Mouse (Mus musculus) kidney, adult 2 months (tissue): ENCODE data around the gene Wdr24. TPM values are rescaled to one million over a fixed set of nuclear protein-coding genes. Genes with fewer than 3 reads are reported as not detected.

Source experiments
- DNase-seq: peaks from one replicate; pipeline ENCODE4 v3.0.0; 2021
- H3K27ac ChIP-seq: fragments of 200-500 bp; 2 replicates; pipeline ENCODE4 v1.5.1; 2012; ENCODE audit warnings: low read depth, low read length, control low read depth, inconsistent platforms; ENCODE audit not compliant: insufficient read depth
- H3K27me3 ChIP-seq: fragments of 200-500 bp; replicated peaks from 2 replicates; pipeline ENCODE4 v1.6.1; 2012; ENCODE audit warnings: mild to moderate bottlenecking, moderate library complexity, low read length, inconsistent platforms; ENCODE audit not compliant: control insufficient read depth, insufficient read depth
- H3K36me3 ChIP-seq: fragments of 200-500 bp; 2 replicates; pipeline ENCODE4 v1.6.1; 2012; ENCODE audit warnings: mild to moderate bottlenecking, moderate library complexity, low read length, inconsistent platforms; ENCODE audit not compliant: control insufficient read depth, insufficient read depth
- H3K4me1 ChIP-seq: fragments of 200-500 bp; 2 replicates; pipeline ENCODE4 v1.6.1; 2011; ENCODE audit warnings: low read length; ENCODE audit not compliant: control insufficient read depth, insufficient read depth
- H3K4me3 ChIP-seq: fragments of 200-500 bp; 2 replicates; pipeline ENCODE4 v1.5.1; 2011; ENCODE audit warnings: mild to moderate bottlenecking, low read depth, low read length, control low read depth; ENCODE audit not compliant: insufficient read depth
- CTCF ChIP-seq: fragments of 200-500 bp; conservative IDR thresholded peaks from 2 replicates; pipeline ENCODE4 v1.5.1; 2011; ENCODE audit warnings: low read depth, mild to moderate bottlenecking, control low read depth, low read length, moderate library complexity, mixed read lengths; ENCODE audit not compliant: insufficient read depth, insufficient read length
- POLR2A ChIP-seq: fragments of 200-500 bp; IDR thresholded peaks from one replicate; pipeline ENCODE4 v1.6.1; 2011; ENCODE audit warnings: low read depth, low read length, control low read depth
- WGBS: fragments of 180-500 bp; shearing (Covaris S2); methylation state at CpG from one replicate; pipeline ENCODE4 v1.1.7; 2018; 5-methylcytosine and 5-hydroxymethylcytosine counted together
- polyA plus RNA-seq: library from polyadenylated mRNA; depleted of rRNA; stranded (reverse); fragments of >200 nt; gene quantifications from 2 replicates; pipeline ENCODE4 v1.2.3, GENCODE M21; 2012

Gene Wdr24
- polyA plus RNA-seq, 1 experiment = 34.9 TPM

DNA sequence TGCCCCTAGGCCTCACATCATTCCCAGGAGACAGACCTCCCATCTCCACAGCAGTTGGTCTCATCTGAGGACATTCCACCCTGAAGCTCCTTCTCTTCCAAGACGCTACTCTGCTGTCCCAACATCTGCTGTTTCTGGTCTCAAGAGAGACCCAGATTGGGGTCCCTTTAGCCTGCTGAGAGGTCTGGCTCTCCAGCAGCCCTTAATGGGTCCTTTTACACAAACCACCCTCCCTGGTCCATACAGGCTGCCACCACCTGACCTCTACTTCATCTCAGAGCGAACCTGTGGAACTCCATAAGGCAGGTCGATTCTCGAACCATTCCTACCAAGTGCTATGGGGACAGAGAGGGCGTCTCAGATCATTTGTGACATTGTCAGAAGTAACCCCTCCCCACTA, 15.4 kb upstream of the Wdr24 start:
- whole genome bisulfite sequencing = 49% methylated on average over 5 of the region's 5 CpGs
- Histone ChIP-seq H3K27ac (no peak overlapping the region), H3K27me3 (no peaks in the 10 kb centered on the region), H3K36me3 (no peaks in the 10 kb centered on the region), H3K4me3 (no peak overlapping the region), H3K4me1 (0 out of 2 replicates have a peak, but pooled peaks cover 3% of the 10 kb centered on the region)
- no peak for TF ChIP-seq CTCF
- TF ChIP-seq POLR2A = no peak
- no peak for DNase-seq

DNA sequence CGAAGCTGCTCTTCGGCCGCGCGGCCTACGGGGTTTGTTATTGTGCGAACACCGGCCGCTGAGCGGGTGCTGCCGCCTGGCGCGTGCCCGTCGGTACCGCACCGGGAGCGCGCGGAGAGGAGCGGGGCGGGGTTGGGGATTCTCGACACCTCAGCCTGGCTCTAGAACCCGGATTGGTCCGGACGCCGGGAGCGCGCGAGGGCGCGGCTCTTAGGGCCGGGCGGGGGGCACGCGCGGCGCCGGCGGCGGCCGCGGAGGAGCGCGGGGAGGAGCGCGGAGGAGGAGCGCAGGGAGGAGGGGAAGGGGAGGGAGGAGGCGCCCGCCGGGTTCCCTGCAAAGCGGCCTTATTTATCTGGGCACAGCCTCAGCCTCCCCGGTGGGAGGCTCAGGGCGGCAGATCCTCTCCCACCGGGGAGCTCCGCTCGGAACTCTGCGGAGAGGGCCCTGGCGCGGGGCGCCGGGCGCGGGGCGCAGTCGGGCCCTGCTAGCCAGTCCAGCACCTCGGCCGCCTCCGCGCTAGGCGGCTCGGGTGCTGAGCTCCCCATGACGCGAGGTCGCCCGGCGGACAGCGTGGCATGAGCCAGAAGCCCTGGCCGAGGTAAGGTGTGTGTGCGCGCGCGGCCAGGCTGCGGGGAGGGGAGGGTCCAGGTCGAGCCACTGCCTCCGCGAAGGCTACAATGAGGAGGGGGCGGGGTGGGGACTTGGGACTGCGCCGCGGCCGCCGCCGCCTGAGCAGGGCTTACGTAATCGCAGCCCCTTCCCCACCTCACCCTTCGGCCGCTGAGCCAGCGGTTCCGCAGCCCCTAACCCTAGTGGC, 14.4 kb upstream of the Wdr24 start, which contains the start of gene Fbxl16:
Gene Fbxl16 (plus strand): TSS at position 297 of the 817 bp plus-strand sequence.
- DNase-seq = peak; percentile 75
- 1% methylated on average over 96 of the region's 100 CpGs for WGBS

DNA sequence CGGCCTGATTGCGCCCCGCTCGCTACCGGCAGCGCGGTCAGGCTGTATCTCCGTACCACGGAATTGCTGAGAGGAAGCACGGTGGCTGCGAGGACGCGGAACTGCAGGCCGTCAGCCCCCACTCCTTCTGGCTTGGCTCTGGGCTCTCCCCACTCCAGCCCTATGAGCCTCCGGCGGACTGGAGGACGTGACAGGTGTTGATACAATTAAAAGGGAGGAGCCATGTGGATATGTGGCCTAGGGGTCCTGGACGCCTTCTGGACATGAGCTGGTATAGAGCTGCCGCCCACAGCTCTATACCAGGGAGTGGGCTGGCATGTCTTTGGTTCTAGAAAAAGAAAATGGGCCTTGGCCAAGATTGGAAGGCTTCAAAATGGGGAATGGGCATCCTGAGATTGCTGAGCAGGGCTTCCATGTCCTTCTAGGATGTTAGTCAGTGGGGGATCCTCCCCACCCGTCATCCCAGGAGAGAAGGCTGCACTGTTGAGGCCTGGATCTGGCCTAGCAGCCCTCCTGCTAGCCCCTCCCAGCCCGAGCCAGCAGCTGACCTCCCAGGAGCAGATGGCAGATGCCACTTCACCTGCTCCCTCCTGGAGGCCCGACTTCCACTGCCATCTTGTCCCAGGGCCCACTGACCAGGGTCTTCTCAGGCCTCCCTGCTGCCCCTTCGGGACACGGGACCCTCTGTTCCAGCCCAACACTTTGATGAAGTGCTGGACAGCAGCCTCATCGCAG, 13.7 kb upstream of the Wdr24 start:
- TF ChIP-seq POLR2A (no peak), CTCF (no peak)
- Histone ChIP-seq H3K36me3 (no peaks in the 10 kb centered on the region), H3K27me3 (no peaks in the 10 kb centered on the region), H3K4me1 (0 out of 2 replicates have a peak, but pooled peaks cover 3% of the 10 kb centered on the region), H3K27ac (no peak overlapping the region), H3K4me3 (peak overlapping the region; percentile 63)
- DNase-seq = no peak
- 16% methylated on average over 25 of the region's 25 CpGs for WGBS

More for the DNA sequence above, 14.4 kb upstream of the Wdr24 start, which contains the start of gene Fbxl16:
- Histone ChIP-seq H3K4me3 (peak within 1 kb of the TSS; percentile 63), H3K27me3 (no peaks in the 10 kb centered on the region), H3K4me1 (0 out of 2 replicates have a peak, but pooled peaks cover 3% of the 10 kb centered on the region), H3K36me3 (no peaks in the 10 kb centered on the region), H3K27ac (no peak within 1 kb of the TSS)
- TF ChIP-seq CTCF (no peak), POLR2A (no peak)

DNA sequence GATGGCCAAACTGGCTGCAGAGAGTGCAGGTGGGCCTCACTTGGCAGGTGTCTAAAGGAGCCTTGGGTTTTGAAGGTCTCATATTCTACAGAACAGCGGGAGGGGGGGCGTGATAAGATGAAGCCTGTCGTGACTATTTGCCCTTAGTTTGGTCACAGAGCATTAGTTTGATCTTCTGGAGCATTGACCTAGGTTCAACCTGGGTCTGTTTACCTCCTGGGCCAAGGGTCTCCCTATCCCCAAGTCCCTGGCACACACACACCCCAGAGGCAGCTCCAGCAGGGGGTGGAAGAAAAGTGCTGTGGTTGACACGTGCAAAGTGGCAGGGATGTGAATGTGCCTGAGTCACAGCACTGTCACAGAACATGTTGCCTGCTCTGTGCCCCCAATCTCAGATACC, 12.5 kb upstream of the Wdr24 start:
- H3K36me3 ChIP-seq = no peaks in the 10 kb centered on the region
- no peak for TF ChIP-seq CTCF
- no peak for TF ChIP-seq POLR2A
- no peak overlapping the region for H3K4me3 ChIP-seq
- WGBS = 79% methylated on average over 4 of the region's 4 CpGs
- 0 out of 2 replicates have a peak, but pooled peaks cover 3% of the 10 kb centered on the region for H3K4me1 ChIP-seq
- no peaks in the 10 kb centered on the region for H3K27me3 ChIP-seq
- no peak overlapping the region for H3K27ac ChIP-seq
- DNase-seq = no peak

DNA sequence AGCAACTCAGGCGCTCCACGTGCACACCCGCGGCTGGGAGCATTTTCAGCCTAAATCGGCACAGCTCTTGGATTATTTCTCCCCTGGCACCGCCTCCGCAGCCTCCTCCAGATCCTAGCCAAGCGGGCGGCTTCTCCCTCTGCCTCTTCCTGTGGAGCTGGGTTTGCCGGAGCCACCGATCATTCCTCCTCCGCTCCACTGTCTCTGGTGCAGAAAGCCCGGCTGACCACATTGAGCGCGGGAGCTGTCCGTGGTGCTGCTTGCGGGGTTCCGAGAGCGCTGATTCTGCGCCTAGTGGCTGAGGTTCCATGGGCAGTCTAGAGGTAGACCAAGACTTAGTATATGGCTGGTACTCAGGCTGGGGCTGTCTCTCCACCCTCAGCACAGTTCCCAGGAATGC, 10.0 kb upstream of the Wdr24 start:
- no peak overlapping the region for H3K4me3 ChIP-seq
- 0 out of 2 replicates have a peak, but pooled peaks cover 3% of the 10 kb centered on the region for H3K4me1 ChIP-seq
- WGBS = 2% methylated on average over 20 of the region's 20 CpGs
- H3K36me3 ChIP-seq = no peaks in the 10 kb centered on the region
- peak; percentile 89 for DNase-seq
- no peak overlapping the region for H3K27ac ChIP-seq
- H3K27me3 ChIP-seq = no peaks in the 10 kb centered on the region
- TF ChIP-seq CTCF (peak; percentile 67), POLR2A (no peak)

DNA sequence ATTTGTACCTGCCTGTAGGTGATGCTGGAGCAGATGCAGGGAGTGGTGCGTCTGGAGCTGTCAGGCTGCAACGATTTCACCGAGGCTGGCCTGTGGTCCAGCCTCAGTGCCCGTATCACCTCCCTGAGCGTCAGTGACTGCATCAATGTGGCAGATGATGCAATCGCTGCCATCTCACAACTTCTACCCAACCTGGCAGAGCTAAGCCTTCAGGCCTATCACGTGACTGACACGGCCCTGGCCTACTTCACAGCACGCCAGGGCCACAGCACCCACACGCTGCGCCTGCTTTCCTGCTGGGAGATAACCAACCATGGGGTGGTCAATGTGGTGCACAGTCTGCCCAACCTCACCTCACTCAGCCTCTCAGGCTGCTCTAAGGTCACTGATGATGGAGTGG, 5.8 kb upstream of the Wdr24 start:
- no peak overlapping the region for H3K4me3 ChIP-seq

More for the DNA sequence above, 5.8 kb upstream of the Wdr24 start:
- no peaks in the 10 kb centered on the region for H3K4me1 ChIP-seq
- H3K36me3 ChIP-seq = no peaks in the 10 kb centered on the region
- 89% methylated on average over 11 of the region's 11 CpGs for WGBS
- no peaks in the 10 kb centered on the region for H3K27me3 ChIP-seq
- TF ChIP-seq CTCF = no peak
- no peak for TF ChIP-seq POLR2A
- H3K27ac ChIP-seq = no peak overlapping the region
- no peak for DNase-seq
